In genomic region chr16:89613726-89614125, GRCm38 (mm10) we compare ENCODE assay signal across 15 mouse cellular contexts. TPM values are rescaled to one million over a fixed set of nuclear protein-coding genes. Genes with fewer than 3 reads are reported as not detected.
A peak's percentile ranks its signal among the peaks of the same experiment; 100 is the strongest.
DNase-seq lines count a peak whose midpoint lies in the region; ATAC-seq lines count a peak whose summit lies in the region.
"Had no signal": no experiment of that assay in that cellular context is flagged by ENCODE, and none has a peak within 500 bp of the region (broad histone marks: within the 10 kb centered on the region; RNA-seq: fewer than 3 reads in every experiment).

No protein-coding gene starts in this region.

- H3K27me3 ChIP-seq in embryonic facial prominence, embryonic 14.5 days (replicated peaks; ENCODE audit: control insufficient read depth, insufficient read depth, low read length), result no peaks in the 10 kb centered on the region
- no peaks in the 10 kb centered on the region for H3K27me3 ChIP-seq in embryonic facial prominence, embryonic 10.5 days (replicated peaks; ENCODE audit: low read depth, poor library complexity, severe bottlenecking)
- H3K27me3 ChIP-seq: megakaryocyte, embryonic 14.5 days had no signal

- no peak overlapping the region for H3K9ac ChIP-seq in embryonic facial prominence, embryonic 14.5 days (ENCODE audit: low read depth, low read length)
- H3K9ac ChIP-seq: liver, postnatal 0 days had no signal

- H3K36me3 ChIP-seq in embryonic facial prominence, embryonic 14.5 days (ENCODE audit: control insufficient read depth, insufficient read depth, low read length), result no peaks in the 10 kb centered on the region
- no peaks in the 10 kb centered on the region for H3K36me3 ChIP-seq in embryonic facial prominence, embryonic 10.5 days (replicated peaks)

- H3K4me3 ChIP-seq in embryonic facial prominence, embryonic 14.5 days (ENCODE audit: low read depth, low read length), result no peak overlapping the region
- H3K4me3 ChIP-seq in embryonic facial prominence, embryonic 10.5 days, result no peak overlapping the region
- H3K4me3 ChIP-seq: megakaryocyte, embryonic 14.5 days had no signal

- H3K27ac ChIP-seq in embryonic facial prominence, embryonic 14.5 days (replicated peaks; ENCODE audit: low read depth, low read length), result no peak overlapping the region
- H3K27ac ChIP-seq in embryonic facial prominence, embryonic 10.5 days (replicated peaks), result no peak overlapping the region

- 66% methylated on average over 12 of the region's 12 CpGs for WGBS in embryonic facial prominence, embryonic 14.5 days
- 91% methylated on average over 12 of the region's 12 CpGs for WGBS in embryonic facial prominence, embryonic 10.5 days

- no peak for ATAC-seq in embryonic facial prominence, embryonic 14.5 days (ENCODE audit: low read depth)
- ATAC-seq: liver, postnatal 0 days had no signal

- DNase-seq in embryonic facial prominence, embryonic 14.5 days (ENCODE audit: low spot score), result peak; percentile 27
- no peak for DNase-seq in embryonic facial prominence, embryonic 10.5 days (ENCODE audit: low spot score)
- DNase-seq in kidney, postnatal 4 days, result peak; percentile 6 to 7
- DNase-seq in kidney, adult 18-20 months, result no peak
- DNase-seq in adrenal gland, adult (ENCODE audit: inconsistent age in 2 of 2, low spot score in 1 of 2), result peak; percentile 52 to 75
- DNase-seq in cerebellum, postnatal 25 days, result peak; percentile 27 to 48
- DNase-seq in MN1 (ENCODE audit: low spot score), result no peak
- DNase-seq in thymus, postnatal 14 days, result no peak
- DNase-seq: B cell, adult 2 months; embryo, embryonic 11 days; liver, postnatal 0 days had no signal

- H3K4me2 ChIP-seq in embryonic facial prominence, embryonic 14.5 days (ENCODE audit: low read depth, low read length), result no peak overlapping the region

- H3K4me1 ChIP-seq in embryonic facial prominence, embryonic 14.5 days (ENCODE audit: control insufficient read depth, insufficient read depth, low read length), result no peaks in the 10 kb centered on the region
- no peaks in the 10 kb centered on the region for H3K4me1 ChIP-seq in embryonic facial prominence, embryonic 10.5 days
- H3K4me1 ChIP-seq: megakaryocyte, embryonic 14.5 days had no signal

- no peaks in the 10 kb centered on the region for H3K9me3 ChIP-seq in embryonic facial prominence, embryonic 14.5 days (ENCODE audit: control insufficient read depth, low read length)
- no peaks in the 10 kb centered on the region for H3K9me3 ChIP-seq in embryonic facial prominence, embryonic 10.5 days

RNA-seq across cellular contexts. Expression of gene Krtap11-1, which starts 42.7 kb away (rescaled TPM):
- 0.28 TPM in 1 of 2 replicates, not detected in the other for polyA plus RNA-seq in embryonic facial prominence, embryonic 14.5 days (2014; fragmentation: Nextera tagmentation; extraction: Ambion mirVana)
- not detected in 2 replicates for polyA plus RNA-seq in embryonic facial prominence, embryonic 10.5 days (2016; fragmentation: Nextera tagmentation; extraction: Ambion mirVana)
- polyA plus RNA-seq: frontal cortex, adult 2 months; heart, embryonic 16.5 days; kidney, embryonic 16.5 days; liver, postnatal 0 days had no signal

Comparison
In these comparisons a context has a peak if more than half of its experiments do, and no peak if none do; other contexts are left out.
1. DNase-seq: peak in embryonic facial prominence, embryonic 14.5 days (single experiment), kidney, postnatal 4 days (2 of 2), adrenal gland, adult (2 of 2) and cerebellum, postnatal 25 days (2 of 2); none in embryonic facial prominence, embryonic 10.5 days (single experiment), kidney, adult 18-20 months (single experiment), MN1 (single experiment) and thymus, postnatal 14 days (single experiment).